ENCODE assay signal across 22 mouse cellular contexts in the genomic region with DNA sequence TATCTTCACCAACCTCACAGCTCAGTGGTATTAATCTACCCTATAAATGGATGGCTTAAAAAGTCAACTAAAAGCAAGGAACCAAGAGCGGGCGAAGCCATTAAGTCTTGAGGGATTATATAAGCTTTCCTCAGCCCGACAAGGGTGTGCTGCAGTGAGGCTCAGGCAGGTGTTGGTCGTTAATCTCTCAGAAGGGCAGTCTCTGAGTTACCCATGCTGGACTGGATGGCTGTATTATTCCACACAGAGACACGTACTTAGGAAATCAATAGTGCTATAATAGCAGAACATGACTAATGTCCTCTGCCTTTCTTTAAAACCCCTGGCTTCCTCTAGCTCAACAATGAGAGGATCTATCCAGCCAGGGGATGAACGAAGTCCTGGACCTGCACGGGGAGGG. TPM values are rescaled to one million over a fixed set of nuclear protein-coding genes. Genes with fewer than 3 reads are reported as not detected.
DNase-seq lines count a peak whose midpoint lies in the region; ATAC-seq and TF ChIP-seq lines count a peak whose summit lies in the region.
"Had no signal": no experiment of that assay in that cellular context is flagged by ENCODE, and none has a peak within 500 bp of the region (broad histone marks: within the 10 kb centered on the region; RNA-seq: fewer than 3 reads in every experiment).

No protein-coding gene starts in this region.

- H3K4me3 ChIP-seq in cerebellum, adult 2 months (replicated peaks; ENCODE audit: insufficient read depth, low read depth, low read length), result no peak overlapping the region
- no peak overlapping the region for H3K4me3 ChIP-seq in hindbrain, postnatal 0 days (ENCODE audit: low read length)
- H3K4me3 ChIP-seq in hindbrain, embryonic 13.5 days, result no peak overlapping the region
- H3K4me3 ChIP-seq: forebrain, embryonic 13.5 days; gastrocnemius, adult 2 months had no signal

- H3K4me1 ChIP-seq in cerebellum, adult 2 months (ENCODE audit: control insufficient read depth, insufficient read depth, low read length), result no peaks in the 10 kb centered on the region
- H3K4me1 ChIP-seq in hindbrain, postnatal 0 days (ENCODE audit: insufficient read depth, low read length), result no peaks in the 10 kb centered on the region
- H3K4me1 ChIP-seq in hindbrain, embryonic 13.5 days (replicated peaks), result 0 out of 2 replicates have a peak, but pooled peaks cover 5% of the 10 kb centered on the region
- H3K4me1 ChIP-seq: forebrain, embryonic 13.5 days had no signal

- no peak overlapping the region for H3K4me2 ChIP-seq in hindbrain, postnatal 0 days (ENCODE audit: low read depth, low read length)
- H3K4me2 ChIP-seq in hindbrain, embryonic 13.5 days, result no peak overlapping the region
- H3K4me2 ChIP-seq: forebrain, embryonic 13.5 days had no signal

- ATAC-seq in hindbrain, postnatal 0 days, result no peak
- ATAC-seq in hindbrain, embryonic 13.5 days (ENCODE audit: low FRiP score), result no peak
- ATAC-seq: CD4-positive, CD25-positive, alpha-beta regulatory T cell, adult 4 months; forebrain, embryonic 13.5 days; intestine, embryonic 16.5 days had no signal

- H3K27me3 ChIP-seq in cerebellum, adult 2 months (ENCODE audit: control insufficient read depth, insufficient read depth, low read length), result no peaks in the 10 kb centered on the region
- H3K27me3 ChIP-seq in hindbrain, postnatal 0 days (ENCODE audit: insufficient read depth, low read length), result no peaks in the 10 kb centered on the region
- H3K27me3 ChIP-seq in hindbrain, embryonic 13.5 days, result no peaks in the 10 kb centered on the region
- H3K27me3 ChIP-seq: forebrain, embryonic 13.5 days had no signal

- no peak for DNase-seq in cerebellum, adult 2 months
- DNase-seq in cerebellum, adult 11-12 months, result no peak
- DNase-seq in hindbrain, postnatal 0 days (ENCODE audit: low spot score), result no peak
- DNase-seq in retina, postnatal 1 day, result peak; percentile 24
- no peak for DNase-seq in retina, embryonic 14.5 days (ENCODE audit: low spot score)
- no peak for DNase-seq in right cerebral cortex, adult 2 months (ENCODE audit: low spot score in 2 of 2)
- DNase-seq: adrenal gland, adult 8-10 months; adrenal gland, postnatal 36 days; B cell, adult 2 months; cerebellum, adult 9-10 months; cerebellum, postnatal 25 days; forebrain, postnatal 0 days; gastrocnemius, adult 2 months; gastrocnemius, postnatal 25 days; heart, postnatal 10 days; heart, postnatal 4 days had no signal

- no peak overlapping the region for H3K9ac ChIP-seq in hindbrain, postnatal 0 days (replicated peaks; ENCODE audit: low read length)
- no peak overlapping the region for H3K9ac ChIP-seq in hindbrain, embryonic 13.5 days
- H3K9ac ChIP-seq: forebrain, embryonic 13.5 days; forebrain, postnatal 0 days had no signal

- no peaks in the 10 kb centered on the region for H3K9me3 ChIP-seq in hindbrain, postnatal 0 days (ENCODE audit: low read length)
- H3K9me3 ChIP-seq in hindbrain, embryonic 13.5 days, result no peaks in the 10 kb centered on the region
- H3K9me3 ChIP-seq: forebrain, embryonic 13.5 days; G1E had no signal

- H3K27ac ChIP-seq in cerebellum, adult 2 months (ENCODE audit: insufficient read depth, low read length), result peak overlapping the region; percentile 94; the same call in 1 of the 2 replicates
- 0 out of 2 replicates have a peak overlapping the region, but pooled peaks have one; percentile 4 for H3K27ac ChIP-seq in hindbrain, postnatal 0 days
- H3K27ac ChIP-seq in hindbrain, embryonic 13.5 days, result no peak overlapping the region; the same call in 1 of the 2 replicates
- H3K27ac ChIP-seq: forebrain, embryonic 13.5 days; gastrocnemius, adult 2 months had no signal

- no peak for TF ChIP-seq CTCF in cerebellum, adult 2 months (IDR thresholded peaks at IDR 0.05; ENCODE audit: borderline replicate concordance, insufficient read depth, low read depth, low read length)
- TF ChIP-seq CTCF in hindbrain, postnatal 0 days (IDR thresholded peaks at IDR 0.05; ENCODE audit: low read depth), result no peak

- no peaks in the 10 kb centered on the region for H3K36me3 ChIP-seq in hindbrain, postnatal 0 days (ENCODE audit: insufficient read depth, low read length)
- H3K36me3 ChIP-seq in hindbrain, embryonic 13.5 days, result peaks cover 10% of the 10 kb centered on the region

- WGBS in cerebellum, adult 2 months, result 89% methylated on average over 7 of the region's 7 CpGs
- 73% methylated on average over 7 of the region's 7 CpGs for WGBS in hindbrain, postnatal 0 days
- 74% methylated on average over 7 of the region's 7 CpGs for WGBS in hindbrain, embryonic 13.5 days

- TF ChIP-seq POLR2A in cerebellum, adult 2 months (IDR thresholded peaks at IDR 0.05; ENCODE audit: borderline replicate concordance, insufficient read depth, low read length), result no peak

RNA-seq across cellular contexts. Expression of a gene that starts 19.4 kb away (rescaled TPM):
- 91.2 and 94.7 TPM in 2 replicates for polyA plus RNA-seq in cerebellum, adult 2 months (2012; rRNA removed)
- 33.5 and 34.0 TPM in 2 replicates for total RNA-seq in hindbrain, postnatal 0 days (2014; rRNA removed)
- 21.2 and 22.5 TPM in 2 replicates for polyA plus RNA-seq in hindbrain, postnatal 0 days (2015; fragmentation: Nextera tagmentation; extraction: Ambion mirVana)
- 21.8 and 24.9 TPM in 2 replicates for polyA plus RNA-seq in hindbrain, embryonic 13.5 days (2015; fragmentation: Nextera tagmentation; extraction: Ambion mirVana)
- total RNA-seq: granulocyte monocyte progenitor cell, adult 5-6 weeks had no signal
- polyA plus RNA-seq: CD4-positive, CD25-positive, alpha-beta regulatory T cell, adult 4 months had no signal
